Mouse (Mus musculus): ENCODE data around the gene St14. TPM values are rescaled to one million over a fixed set of nuclear protein-coding genes. Genes with fewer than 3 reads are reported as not detected.
A peak's percentile ranks its signal among the peaks of the same experiment; 100 is the strongest.
"Not testable (repeated sequence)": the region's sequence is repeated elsewhere in the genome, so short reads cannot be mapped to it uniquely, and the experiment has no call there.

The St14 gene
- polyA plus RNA-seq (2016; fragmentation: Nextera tagmentation; extraction: Ambion mirVana): 12.5 and 13.0 TPM in 2 replicates

DNA sequence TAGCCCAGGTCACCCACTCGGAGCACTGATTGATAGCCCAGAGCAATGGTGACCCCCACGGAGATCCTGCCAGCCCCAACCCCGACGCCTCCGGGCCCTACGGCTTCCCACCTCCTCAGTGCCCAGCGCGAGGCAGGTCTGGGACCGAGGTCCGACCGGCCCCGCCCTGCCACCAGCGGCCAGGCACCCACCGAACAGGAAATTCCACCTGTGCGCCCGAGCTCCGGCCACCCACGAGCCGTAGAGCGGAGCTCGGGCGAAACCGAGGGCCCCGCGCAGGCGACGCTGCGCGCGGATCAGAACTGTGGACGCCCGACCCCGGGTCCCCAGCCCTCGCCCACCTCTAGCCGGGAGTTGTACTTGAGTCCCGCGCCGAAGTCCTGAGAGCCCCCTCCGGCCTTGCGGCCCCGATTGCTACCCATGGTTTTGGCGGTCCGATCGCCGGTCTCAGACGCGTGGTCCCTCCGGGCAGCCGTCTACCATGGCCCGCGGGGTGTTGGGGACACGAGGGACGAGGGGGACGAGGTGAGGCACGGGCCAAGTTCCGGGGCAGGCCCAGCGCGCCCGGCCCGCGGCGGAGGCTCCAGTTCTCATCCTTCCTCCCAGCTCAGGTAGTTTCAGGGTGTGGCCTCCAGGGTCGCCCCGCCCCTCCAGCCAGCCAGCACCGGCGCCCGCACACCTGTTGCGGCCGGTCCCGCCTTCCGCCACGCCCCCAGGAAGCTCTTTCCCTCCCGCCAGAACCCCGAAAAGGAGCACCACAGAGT is at the start of gene St14:
Gene St14 (minus strand): TSS at position 649 of the 764 bp plus-strand sequence.
- Histone ChIP-seq H3K9ac (peak within 1 kb of the TSS; percentile 50), H3K27me3 (peaks cover 72% of the 10 kb centered on the region), H3K4me3 (peak within 1 kb of the TSS; percentile 51), H3K4me2 (replicated peaks) (peak within 1 kb of the TSS; percentile 92), H3K4me1 (peaks cover 15% of the 10 kb centered on the region), H3K27ac (no peak within 1 kb of the TSS), H3K36me3 (no peaks in the 10 kb centered on the region), H3K9me3 (no peaks in the 10 kb centered on the region)
- WGBS: under 1% methylated on average over 69 of the region's 74 CpGs
- peak; percentile 36; the same call in 1 of the 2 replicates for ATAC-seq (ENCODE audit: insufficient number of reproducible peaks, insufficient read depth, low FRiP score, low TSS enrichment)

GRCm38 (mm10) chr9:31177692-31178091 is 46.0 kb upstream of the St14 start:
- H3K27ac ChIP-seq: no peak overlapping the region
- peaks cover 14% of the 10 kb centered on the region for H3K36me3 ChIP-seq
- ATAC-seq (ENCODE audit: insufficient number of reproducible peaks, insufficient read depth, low FRiP score, low TSS enrichment): no peak
- H3K9ac ChIP-seq: no peak overlapping the region
- peaks cover 16% of the 10 kb centered on the region for H3K4me1 ChIP-seq
- H3K9me3 ChIP-seq: no peaks in the 10 kb centered on the region
- 88% methylated on average over 6 of the region's 6 CpGs for WGBS
- no peak overlapping the region for H3K4me3 ChIP-seq
- H3K4me2 ChIP-seq (replicated peaks): no peak overlapping the region
- no peaks in the 10 kb centered on the region for H3K27me3 ChIP-seq

GRCm38 (mm10) chr9:31176379-31177130 is 44.9 kb upstream of the St14 start:
- H3K4me3 ChIP-seq: no peak overlapping the region
- H3K4me1 ChIP-seq: peaks cover 6% of the 10 kb centered on the region
- peaks cover 14% of the 10 kb centered on the region for H3K36me3 ChIP-seq
- no peak overlapping the region for H3K9ac ChIP-seq
- H3K4me2 ChIP-seq (replicated peaks): no peak overlapping the region
- no peaks in the 10 kb centered on the region for H3K9me3 ChIP-seq
- no peaks in the 10 kb centered on the region for H3K27me3 ChIP-seq
- 89% methylated on average over 8 of the region's 8 CpGs for WGBS
- ATAC-seq (ENCODE audit: insufficient number of reproducible peaks, insufficient read depth, low FRiP score, low TSS enrichment): no peak
- H3K27ac ChIP-seq: no peak overlapping the region

GRCm38 (mm10) chr9:31175978-31176377 is 44.3 kb upstream of the St14 start:
- Histone ChIP-seq H3K9ac (no peak overlapping the region), H3K4me3 (no peak overlapping the region), H3K4me1 (no peaks in the 10 kb centered on the region), H3K27me3 (no peaks in the 10 kb centered on the region), H3K27ac (no peak overlapping the region), H3K9me3 (no peaks in the 10 kb centered on the region), H3K36me3 (peaks cover 16% of the 10 kb centered on the region), H3K4me2 (replicated peaks) (no peak overlapping the region)
- 81% methylated on average over 3 of the region's 3 CpGs for WGBS
- no peak for ATAC-seq (ENCODE audit: insufficient number of reproducible peaks, insufficient read depth, low FRiP score, low TSS enrichment)

DNA sequence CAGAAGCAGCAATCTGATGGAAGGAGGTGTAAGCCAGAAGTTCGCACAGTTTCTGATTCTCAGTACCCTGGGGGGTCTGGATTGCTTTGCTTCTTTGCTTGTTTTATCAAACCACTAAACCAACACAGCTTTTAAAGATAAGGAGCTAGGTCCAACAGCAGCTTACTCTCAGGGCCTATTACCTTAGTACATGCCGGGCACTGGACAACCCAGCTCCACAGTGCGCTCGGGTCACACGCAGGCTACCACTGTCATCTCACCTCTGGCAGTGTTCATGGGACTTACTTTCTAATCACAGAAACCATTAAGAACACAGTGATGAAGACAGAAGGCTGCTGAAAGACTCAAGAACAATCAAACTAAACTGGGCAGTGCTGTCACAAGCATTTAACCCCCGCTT is 43.7 kb upstream of the St14 start:
- Histone ChIP-seq H3K4me3 (no peak overlapping the region), H3K4me2 (replicated peaks) (no peak overlapping the region), H3K9ac (no peak overlapping the region), H3K4me1 (no peaks in the 10 kb centered on the region), H3K9me3 (no peaks in the 10 kb centered on the region), H3K36me3 (peaks cover 18% of the 10 kb centered on the region), H3K27ac (no peak overlapping the region), H3K27me3 (no peaks in the 10 kb centered on the region)
- WGBS: 88% methylated on average over 6 of the region's 6 CpGs
- no peak for ATAC-seq (ENCODE audit: insufficient number of reproducible peaks, insufficient read depth, low FRiP score, low TSS enrichment)

- Histone ChIP-seq H3K9me3 (no peaks in the 10 kb centered on the region), H3K4me3 (no peak overlapping the region), H3K4me2 (replicated peaks) (no peak overlapping the region), H3K27ac (no peak overlapping the region), H3K36me3 (peaks cover 47% of the 10 kb centered on the region), H3K4me1 (no peaks in the 10 kb centered on the region), H3K27me3 (no peaks in the 10 kb centered on the region), H3K9ac (no peak overlapping the region)
- WGBS: 92% methylated on average over 22 of the region's 22 CpGs
- no peak for ATAC-seq (ENCODE audit: insufficient number of reproducible peaks, insufficient read depth, low FRiP score, low TSS enrichment)
These were observed 36.9 kb upstream of the St14 start for GRCm38 (mm10) chr9:31168356-31169093.

- no peak for ATAC-seq (ENCODE audit: insufficient number of reproducible peaks, insufficient read depth, low FRiP score, low TSS enrichment)
- H3K27ac ChIP-seq: no peak overlapping the region
- H3K36me3 ChIP-seq: peaks cover 57% of the 10 kb centered on the region
- WGBS: 92% methylated on average over 13 of the region's 13 CpGs
- H3K9ac ChIP-seq: no peak overlapping the region
- H3K27me3 ChIP-seq: no peaks in the 10 kb centered on the region
- no peaks in the 10 kb centered on the region for H3K4me1 ChIP-seq
- H3K4me2 ChIP-seq (replicated peaks): no peak overlapping the region
- H3K9me3 ChIP-seq: no peaks in the 10 kb centered on the region
- no peak overlapping the region for H3K4me3 ChIP-seq
These were observed 35.7 kb upstream of the St14 start for GRCm38 (mm10) chr9:31167305-31167704.

- H3K27ac ChIP-seq; H3K4me3 ChIP-seq; ATAC-seq (ENCODE audit: insufficient number of reproducible peaks, insufficient read depth, low FRiP score, low TSS enrichment); H3K9me3 ChIP-seq; H3K9ac ChIP-seq; H3K4me2 ChIP-seq (replicated peaks); H3K4me1 ChIP-seq; H3K27me3 ChIP-seq: not testable (repeated sequence)
- H3K36me3 ChIP-seq: peaks cover 70% of the 10 kb centered on the region
- 89% methylated on average over 3 of the region's 3 CpGs for WGBS
These were observed 33.9 kb upstream of the St14 start for GRCm38 (mm10) chr9:31165505-31165904.

GRCm38 (mm10) chr9:31163327-31163726 is 31.7 kb upstream of the St14 start:
- Histone ChIP-seq H3K9me3 (no peaks in the 10 kb centered on the region), H3K4me3 (no peak overlapping the region), H3K27me3 (no peaks in the 10 kb centered on the region), H3K36me3 (peaks cover 74% of the 10 kb centered on the region), H3K4me1 (no peaks in the 10 kb centered on the region), H3K27ac (no peak overlapping the region), H3K9ac (no peak overlapping the region), H3K4me2 (replicated peaks) (no peak overlapping the region)
- ATAC-seq (ENCODE audit: insufficient number of reproducible peaks, insufficient read depth, low FRiP score, low TSS enrichment): no peak
- 88% methylated on average over 1 of the region's 1 CpGs for whole genome bisulfite sequencing

GRCm38 (mm10) chr9:31162911-31163310 is 31.3 kb upstream of the St14 start:
- Histone ChIP-seq H3K4me1 (no peaks in the 10 kb centered on the region), H3K27me3 (no peaks in the 10 kb centered on the region), H3K9me3 (no peaks in the 10 kb centered on the region), H3K4me2 (replicated peaks) (no peak overlapping the region), H3K36me3 (peaks cover 74% of the 10 kb centered on the region), H3K9ac (no peak overlapping the region), H3K4me3 (no peak overlapping the region), H3K27ac (no peak overlapping the region)
- WGBS: 65% methylated on average over 1 of the region's 1 CpGs
- ATAC-seq (ENCODE audit: insufficient number of reproducible peaks, insufficient read depth, low FRiP score, low TSS enrichment): no peak

GRCm38 (mm10) chr9:31159910-31160309 is 28.3 kb upstream of the St14 start:
- no peaks in the 10 kb centered on the region for H3K4me1 ChIP-seq
- WGBS: 83% methylated on average over 4 of the region's 4 CpGs
- H3K36me3 ChIP-seq: peaks cover 80% of the 10 kb centered on the region
- ATAC-seq (ENCODE audit: insufficient number of reproducible peaks, insufficient read depth, low FRiP score, low TSS enrichment): no peak
- no peak overlapping the region for H3K9ac ChIP-seq
- H3K9me3 ChIP-seq: no peaks in the 10 kb centered on the region
- H3K27me3 ChIP-seq: no peaks in the 10 kb centered on the region
- no peak overlapping the region for H3K4me3 ChIP-seq
- no peak overlapping the region for H3K27ac ChIP-seq
- H3K4me2 ChIP-seq (replicated peaks): no peak overlapping the region
